Mouse (Mus musculus): ENCODE results near the gene Smco2.
"Not testable (repeated sequence)": the region's sequence is repeated elsewhere in the genome, so short reads cannot be mapped to it uniquely, and the experiment has no call there.

The Smco2 gene

DNA sequence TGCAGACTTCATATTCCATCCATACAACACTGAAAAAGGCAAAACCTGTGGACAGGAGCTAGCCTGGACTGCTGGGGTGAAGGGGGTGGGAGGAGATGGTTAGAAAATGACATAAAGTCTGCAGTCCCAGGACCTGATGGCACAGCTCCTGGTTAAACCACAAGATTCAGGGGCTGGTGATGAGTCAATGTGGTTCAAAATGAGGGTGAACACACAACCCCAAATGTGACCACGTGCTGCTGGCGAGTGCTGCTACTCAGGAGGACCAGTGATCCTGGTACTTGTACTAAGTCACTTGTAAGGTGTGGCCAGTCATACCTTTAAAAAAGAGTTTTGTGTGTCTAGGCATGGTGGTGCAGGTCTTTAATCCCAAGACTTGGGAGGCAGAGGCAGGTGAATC, 13.2 kb downstream of the Smco2 start:
- no peak for DNase-seq

DNA sequence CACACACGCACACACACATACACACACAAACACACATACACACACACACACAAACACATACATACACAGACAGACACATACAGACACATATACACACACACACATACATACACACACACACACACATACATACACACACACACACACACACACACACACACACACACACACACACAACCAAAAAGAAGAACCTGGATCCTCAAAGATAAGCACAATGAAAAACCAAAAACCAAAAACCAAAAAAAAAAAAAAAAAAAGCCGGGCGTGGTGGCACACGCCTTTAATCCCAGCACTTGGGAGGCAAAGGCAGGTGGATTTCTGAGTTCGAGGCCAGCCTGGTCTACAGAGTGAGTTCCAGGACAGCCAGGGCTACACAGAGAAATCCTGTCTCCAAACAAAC, 14.5 kb downstream of the Smco2 start:
- DNase-seq, result not testable (repeated sequence)

DNA sequence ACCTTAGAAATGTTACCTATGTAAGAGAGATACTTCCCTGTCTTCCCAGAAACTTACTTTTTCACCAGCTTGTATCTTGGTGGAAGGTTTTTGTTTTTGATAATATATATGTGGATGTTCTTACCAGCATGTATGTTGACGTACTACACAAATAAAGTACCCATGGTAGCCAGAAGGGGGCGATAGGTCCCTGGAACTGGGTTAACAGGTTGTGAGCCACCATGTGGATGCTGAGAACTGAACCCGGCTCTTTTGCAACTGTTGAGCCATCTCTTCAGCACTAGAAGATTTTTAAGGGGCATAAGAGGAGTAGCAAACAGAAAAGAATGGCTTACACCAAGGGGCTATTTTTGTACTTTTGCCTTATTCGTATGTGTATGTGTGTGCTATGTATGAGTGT, 15.8 kb downstream of the Smco2 start:
- no peak for DNase-seq

DNA sequence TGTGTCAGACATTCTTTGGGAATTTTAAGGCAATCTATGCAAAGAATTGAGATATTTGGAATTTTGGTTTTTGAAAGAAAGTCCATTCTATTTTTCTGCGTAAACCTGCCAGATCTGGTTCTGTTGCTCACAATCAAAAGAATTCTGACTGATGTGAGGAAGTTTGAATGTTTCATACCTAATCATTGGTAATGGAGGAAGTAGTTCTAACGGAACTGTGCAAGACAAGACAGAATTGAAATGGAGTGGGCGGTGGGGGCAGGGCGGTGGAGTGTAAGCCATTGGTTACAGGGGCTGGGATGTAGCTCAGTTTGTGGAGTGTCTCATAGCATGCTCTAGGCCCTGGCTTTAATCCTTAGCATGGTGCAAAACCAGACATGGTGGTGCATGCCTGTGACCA, 22.1 kb downstream of the Smco2 start:
- no peak for DNase-seq

DNA sequence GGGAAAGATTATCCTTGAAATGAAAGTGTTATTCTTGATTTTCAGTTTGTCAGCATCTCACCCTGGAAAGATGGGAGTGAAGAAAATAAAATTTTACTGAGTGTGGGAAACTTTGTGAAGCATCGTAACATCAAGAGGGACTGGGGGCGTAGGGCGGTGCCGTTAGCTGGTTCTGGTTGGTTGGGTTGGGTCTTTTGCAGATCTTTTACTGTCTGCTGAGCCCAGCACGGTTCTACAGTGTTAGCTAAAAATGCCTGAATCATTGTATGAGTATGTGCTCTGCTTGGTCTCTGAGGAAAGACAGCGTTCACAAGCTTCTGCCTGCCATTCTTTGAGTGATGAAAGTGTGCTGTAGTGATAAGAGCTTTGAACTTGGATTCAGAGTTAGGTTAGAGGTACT, 24.5 kb downstream of the Smco2 start:
- no peak for DNase-seq

DNA sequence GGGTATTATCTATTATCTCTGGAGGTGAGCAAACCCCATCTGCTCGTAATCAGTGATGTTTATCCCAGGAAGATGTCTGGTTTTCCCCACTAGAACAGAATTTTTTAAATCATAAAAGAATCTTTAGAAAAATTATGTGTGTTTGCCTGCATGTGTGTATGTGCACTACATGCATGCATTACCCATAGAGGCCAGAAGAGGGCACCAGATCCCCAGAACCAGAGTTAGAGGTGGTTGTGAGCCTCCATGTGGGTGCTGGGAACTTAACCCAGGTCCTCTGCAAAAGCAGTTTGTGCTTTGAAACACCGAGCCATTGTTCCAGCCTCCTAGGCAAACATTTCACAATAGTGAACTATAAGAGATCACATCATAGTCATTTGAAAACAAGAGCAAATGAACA, 26.9 kb downstream of the Smco2 start:
- DNase-seq, result no peak

DNA sequence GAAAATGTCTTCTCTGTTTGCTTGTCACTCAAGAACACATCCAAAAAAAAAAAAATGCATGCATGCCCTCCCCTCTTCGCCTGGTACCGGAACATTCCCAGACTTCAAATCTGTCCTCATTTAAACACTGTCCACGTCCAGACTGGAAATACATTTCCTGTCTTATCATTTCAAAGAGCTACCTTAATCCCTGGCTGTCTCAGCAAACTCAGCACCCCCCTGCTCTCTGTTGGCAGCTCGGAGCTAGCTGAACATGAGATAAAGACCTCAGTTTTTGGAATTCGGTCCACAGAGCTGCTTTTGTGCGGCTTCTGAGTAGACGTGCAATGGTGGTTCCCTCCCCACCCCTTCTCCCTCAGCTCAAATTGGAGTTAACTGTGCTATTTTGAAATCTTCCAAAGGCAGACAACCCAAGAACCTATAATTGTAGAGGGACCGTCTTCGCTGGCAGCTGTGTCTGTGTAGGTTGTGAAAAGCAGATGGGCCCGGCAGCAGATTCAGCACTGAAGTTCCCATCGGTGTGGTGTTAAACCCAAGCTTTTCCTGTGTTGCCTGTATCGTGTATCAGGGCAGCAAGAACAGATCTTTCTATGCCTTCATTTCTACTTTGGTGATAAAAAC, 27.6 kb downstream of the Smco2 start:
- DNase-seq, result no peak

DNA sequence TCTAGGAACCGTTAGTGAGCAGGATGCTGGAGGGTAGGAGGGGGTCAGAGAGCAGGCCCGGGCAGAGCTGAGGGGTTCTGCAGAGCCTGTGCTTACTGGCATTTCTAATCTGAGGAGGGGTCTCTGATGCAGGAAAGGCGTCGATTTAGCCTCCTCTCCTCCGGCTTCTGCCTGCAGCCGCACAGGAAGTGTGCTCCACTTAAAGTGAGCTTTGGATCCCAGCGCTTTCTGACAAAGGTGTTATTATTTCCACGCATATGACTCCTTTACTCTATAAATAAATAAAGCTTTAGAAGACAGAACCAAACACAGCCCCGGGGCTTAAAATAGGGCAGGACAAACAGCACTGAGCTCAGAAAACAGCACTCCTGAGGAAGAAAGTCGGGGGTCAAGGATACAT, 29.0 kb downstream of the Smco2 start:
- no peak for DNase-seq

DNA sequence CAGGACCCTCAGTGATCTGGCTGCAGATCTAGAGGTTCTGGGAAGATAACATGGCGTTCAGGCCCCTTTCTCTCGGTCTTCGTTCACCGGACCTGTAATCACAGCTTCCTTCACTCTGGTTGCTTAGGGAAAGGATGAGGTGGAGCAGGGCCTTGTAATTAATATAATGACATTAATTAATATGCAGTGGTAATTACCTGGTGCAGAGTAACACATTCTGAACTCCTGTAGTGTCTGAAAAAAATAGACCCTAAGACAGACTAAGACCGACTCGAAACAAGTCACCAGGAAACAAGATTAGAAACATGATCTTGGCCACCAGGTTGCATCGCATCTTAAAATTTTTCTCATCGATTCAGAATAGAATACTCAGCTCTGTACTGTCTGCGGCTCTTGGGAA, 30.0 kb downstream of the Smco2 start:
- no peak for DNase-seq

DNA sequence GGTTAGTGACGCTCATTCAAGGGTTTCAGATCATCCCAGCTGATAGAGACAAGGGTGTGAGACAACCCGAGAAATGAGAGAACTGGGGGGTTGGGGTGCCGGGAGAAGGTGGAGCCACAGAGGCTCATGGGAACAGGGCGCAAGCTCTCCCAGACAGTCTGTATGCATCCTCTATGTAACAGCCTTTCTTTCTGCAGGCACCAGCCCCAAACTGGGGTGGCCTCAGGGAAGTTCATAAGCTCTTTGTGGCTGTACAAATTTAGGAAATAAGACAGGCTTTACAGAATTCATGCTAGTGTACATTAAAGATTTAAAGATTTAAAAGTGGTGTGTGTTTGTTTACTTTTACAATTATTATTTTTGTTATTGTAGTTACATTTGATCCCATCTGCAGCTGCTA, 30.4 kb downstream of the Smco2 start:
- no peak for DNase-seq

DNA sequence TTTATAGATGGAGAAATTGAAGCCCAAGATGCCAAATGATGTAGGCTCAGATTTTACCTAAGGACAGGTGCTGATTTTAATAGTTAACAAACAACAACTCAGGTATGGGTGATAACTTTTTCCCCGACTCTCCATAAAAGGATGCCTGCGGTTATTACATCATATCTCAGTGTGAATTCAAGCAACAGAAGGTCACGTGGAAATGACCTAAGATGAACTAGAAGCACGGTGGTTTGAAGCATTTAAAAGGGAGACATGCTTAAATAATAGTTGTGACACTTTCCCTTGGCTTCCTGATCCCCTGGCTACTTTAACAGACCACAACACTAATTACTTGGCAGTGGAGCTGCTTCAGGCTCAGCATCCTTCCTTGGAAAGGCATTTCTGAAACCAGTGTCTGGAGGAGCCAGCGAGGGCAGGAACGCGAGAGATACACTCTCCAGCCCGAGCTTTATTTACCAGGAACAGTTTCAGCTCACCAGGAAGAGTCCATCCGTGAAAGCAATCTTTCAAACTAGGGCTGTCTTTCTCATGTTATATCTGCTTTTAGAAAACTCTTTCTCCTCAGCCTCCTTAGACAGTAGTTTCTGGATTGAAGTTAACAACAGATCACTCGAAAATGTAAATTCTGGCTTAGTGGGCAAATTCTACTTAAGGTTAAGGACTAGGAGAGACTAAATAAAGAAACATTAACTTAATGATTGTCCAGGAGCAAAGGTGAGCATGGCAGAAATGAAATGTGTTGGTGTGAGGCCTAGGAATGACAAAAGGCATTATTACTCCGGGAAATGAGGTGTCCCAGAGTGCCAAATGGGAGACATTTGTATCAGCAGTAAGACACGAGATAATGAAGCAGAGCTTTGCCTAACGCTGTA, 32.2 kb downstream of the Smco2 start:
- no peak for DNase-seq

DNA sequence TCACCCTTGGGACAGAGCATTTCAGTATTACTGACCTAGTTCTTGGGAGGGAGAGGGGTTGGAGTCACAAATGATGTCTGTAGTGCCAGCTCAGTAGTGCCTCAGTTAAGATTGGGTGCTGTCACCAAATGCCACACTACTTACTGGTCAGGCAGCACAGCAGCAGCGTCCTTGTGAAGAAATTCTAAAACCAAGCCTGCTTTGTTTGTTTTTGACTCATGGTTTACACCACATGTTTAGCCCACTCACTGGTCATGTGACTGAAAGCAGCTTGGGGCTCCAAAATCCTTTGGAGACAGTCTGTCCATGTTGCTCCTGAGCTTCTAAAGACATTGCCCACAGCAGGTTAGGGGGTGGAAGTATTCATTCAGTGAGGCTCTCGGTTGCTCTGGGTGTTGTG, 33.5 kb downstream of the Smco2 start:
- no peak for DNase-seq

DNA sequence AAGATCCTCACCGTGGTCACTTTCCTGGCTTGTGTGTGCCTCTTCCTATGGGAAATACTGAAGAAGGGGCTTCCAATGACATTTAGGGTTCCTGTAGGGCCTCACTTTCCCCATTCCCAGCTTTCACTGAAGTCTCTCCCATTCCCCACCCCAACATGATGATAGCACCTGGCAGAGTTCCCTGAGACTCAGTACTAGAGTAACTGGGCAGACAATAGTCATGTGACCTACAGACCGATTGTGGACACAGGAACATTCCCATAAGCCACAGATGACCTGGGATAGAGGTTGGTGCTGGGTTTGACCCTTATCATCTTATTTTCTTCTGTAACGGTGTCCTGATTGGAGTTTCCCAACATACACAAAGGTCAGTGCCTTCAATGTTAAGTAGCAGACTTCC, 34.3 kb downstream of the Smco2 start:
- DNase-seq, result no peak

DNA sequence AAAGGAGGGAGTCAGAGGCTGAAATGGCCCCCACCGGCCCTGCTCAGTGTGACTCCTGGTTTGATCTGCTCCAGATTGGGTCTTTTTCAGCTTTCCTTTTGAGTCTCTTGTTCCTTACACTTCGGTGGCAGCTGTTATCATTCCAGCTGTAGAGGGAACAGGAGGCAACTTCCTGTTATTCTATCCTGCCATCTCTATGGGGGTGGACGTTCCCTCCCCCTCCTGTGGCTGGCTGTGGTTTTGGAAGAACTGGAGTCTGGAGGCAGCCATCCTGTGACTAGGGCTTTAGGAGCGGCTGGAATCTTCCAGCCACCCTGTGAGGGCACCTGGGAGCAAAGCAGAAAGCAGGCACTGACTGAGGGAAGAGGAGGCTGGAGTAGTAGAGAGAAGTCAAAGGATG, 34.9 kb downstream of the Smco2 start:
- peak; percentile 44 for DNase-seq

DNA sequence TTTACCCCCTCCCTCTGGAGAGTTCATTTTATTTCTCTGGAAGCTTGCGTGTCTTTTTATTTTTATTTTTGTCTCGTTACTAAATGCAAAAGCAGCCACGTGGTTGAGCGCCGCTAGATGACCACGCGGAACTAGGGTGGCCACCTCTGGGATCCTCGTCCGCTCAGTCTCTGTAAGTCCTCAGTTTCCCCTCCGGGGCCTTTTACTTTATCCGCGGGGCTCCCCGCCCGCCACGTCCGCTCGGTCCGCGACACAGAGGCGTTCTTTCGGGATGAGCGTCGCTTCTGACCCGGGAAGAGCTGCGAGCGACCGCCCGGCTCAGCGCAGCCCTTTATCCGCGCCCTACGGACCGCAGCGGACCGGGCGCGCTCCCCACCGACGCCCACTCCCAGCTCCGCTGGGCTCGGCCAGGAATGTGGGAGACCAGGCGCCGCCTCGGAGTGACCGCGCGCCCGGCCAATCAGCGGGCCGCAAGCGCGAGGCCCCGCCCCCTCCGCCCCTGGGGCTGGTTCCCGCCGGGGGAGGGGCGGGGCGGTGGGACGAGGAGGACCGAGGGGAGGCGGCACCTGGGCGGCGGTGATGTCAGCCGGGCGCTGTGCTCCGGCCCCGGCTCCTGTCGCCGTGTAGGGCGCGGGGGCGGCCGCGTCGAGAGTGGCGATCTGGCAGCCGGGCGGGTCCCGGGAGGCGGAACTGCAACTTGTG, 38.2 kb downstream of the Smco2 start, which contains the start of gene Ppfibp1:
Gene Ppfibp1 (plus strand): TSS at position 530 of the 702 bp plus-strand sequence.
- peak; percentile 94 for DNase-seq

DNA sequence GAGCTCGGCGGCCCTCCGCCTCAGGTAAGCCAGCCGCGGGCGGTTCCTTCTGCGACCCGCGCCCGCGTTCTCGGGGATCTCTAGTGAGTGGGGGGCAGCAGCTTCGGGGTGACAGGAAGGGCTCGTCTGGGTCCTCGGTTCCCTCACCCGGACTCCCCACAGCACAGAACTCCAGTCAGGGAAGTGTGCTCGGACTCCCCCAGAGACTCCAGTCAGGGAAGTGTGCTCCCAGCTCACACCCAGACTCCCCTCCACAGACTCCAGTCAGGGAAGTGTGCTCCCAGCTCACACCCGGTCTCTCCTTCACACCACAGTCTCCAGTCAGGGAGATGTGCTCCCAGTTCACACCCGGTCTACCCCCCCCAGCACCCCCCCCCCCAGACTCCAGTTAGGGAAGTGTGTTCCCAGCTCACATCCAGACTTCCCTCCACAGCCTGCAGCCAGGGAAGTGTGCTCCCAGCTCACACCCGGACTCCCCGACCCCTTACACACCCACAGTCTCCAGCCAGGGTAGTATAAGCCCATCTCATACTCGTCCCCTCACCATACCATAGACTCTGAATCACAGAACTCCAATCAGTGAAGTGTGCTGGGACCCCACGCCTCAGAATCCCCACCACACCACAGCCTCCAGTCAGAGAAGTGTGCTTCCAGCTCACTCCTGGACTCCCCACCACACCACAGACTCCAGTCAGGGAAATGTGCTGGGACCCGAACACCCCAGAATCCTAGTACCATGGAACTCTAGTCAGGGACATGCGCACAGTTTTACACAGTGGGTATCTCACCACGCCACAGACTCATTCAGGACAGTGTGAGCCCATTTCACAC, 39.0 kb downstream of the Smco2 start:
- no peak for DNase-seq

DNA sequence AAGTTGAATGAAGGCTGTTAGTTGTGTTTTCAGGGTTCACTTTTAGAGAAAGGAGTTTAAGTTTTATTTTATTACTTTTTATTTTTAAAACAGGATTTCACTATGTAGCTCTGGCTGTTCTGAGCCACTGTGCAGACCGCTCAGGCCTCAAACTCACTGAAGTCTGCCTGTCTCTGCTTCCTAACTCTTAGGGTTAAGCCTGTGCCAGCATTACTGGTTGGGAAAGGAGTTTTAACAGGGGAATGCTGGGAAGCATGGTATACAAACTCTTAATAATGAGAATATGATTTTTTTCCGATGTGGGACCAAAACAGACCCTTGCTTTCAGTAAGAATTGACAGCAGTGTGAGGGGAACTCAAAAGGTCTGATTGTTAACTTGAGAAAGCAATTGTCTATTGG, 40.3 kb downstream of the Smco2 start:
- DNase-seq, result no peak

DNA sequence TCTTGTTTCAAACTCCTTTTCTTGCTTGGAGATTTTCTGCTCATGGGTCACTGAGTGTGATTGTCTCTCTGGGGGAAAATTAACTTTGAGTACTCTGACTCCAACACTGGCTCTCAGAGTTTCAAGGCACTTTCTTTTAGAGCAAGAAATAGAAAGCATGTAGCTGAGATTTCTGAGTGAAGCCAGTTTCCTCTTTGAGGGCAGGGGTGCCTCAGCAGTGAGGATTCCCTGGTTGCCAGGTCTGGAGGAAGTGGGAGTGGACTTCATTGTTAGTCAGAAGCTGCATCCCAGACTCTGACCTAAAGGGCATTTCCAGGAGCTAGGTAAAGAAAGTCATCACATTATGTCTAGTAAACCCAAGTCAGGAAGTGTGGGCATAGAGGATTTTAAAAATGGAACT, 40.7 kb downstream of the Smco2 start:
- no peak for DNase-seq

DNA sequence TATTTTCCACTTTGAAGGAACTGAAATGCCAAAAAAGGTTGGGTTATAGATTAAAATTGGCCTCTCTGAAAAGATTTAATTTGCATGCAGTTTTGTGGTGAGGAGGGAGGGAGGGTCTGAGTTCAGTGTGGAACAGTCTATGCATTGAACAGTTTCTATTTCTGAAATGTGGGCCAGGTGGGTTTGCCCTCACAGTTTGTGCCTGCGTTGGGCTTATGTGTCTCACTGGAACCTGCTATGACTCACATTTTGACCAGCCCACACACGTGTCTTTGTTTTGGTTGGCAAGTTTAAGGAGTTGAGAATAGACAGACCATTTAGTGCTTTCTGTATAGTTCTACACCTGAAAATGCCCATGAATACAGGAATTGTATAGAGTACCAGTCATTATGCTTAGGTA, 44.0 kb downstream of the Smco2 start:
- no peak for DNase-seq

DNA sequence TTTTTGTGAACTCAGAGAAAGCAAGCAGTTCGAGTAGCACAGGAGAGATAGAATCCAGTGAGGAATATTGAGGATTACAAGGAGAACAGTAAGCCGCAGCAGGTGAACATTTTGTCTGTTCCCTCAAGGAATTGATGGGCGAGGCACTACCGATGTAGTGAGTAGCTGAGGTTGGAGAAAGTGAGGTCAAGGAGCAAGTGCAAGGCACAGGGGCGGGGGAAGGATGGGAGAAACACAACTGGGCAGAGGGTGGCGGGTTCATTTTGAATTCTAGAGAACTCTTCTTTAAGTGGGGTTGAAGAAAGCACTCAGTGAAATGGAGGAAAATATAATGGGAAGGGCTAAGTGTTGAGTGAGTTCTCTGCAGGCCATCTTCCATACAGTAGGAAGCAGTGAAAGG, 48.8 kb downstream of the Smco2 start:
- no peak for DNase-seq

DNA sequence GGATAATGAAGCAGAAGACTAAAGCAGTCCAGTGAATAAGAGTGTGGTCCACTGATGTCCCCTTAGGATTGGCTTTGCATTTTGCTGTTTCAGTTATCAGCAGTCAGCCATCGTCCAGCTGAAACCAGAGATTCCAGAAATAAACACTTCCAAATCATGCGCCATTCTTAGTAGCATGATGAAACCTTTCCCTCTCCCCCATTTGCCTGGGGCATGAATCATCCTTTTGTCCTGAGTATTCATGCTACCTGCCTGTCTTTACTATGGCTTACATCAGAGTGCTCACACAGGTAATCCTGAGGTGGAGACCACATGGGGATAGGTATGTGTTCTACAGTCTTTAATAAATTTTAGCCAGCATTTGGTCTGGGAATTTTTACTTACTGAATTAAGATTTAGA, 49.7 kb downstream of the Smco2 start:
- no peak for DNase-seq

DNA sequence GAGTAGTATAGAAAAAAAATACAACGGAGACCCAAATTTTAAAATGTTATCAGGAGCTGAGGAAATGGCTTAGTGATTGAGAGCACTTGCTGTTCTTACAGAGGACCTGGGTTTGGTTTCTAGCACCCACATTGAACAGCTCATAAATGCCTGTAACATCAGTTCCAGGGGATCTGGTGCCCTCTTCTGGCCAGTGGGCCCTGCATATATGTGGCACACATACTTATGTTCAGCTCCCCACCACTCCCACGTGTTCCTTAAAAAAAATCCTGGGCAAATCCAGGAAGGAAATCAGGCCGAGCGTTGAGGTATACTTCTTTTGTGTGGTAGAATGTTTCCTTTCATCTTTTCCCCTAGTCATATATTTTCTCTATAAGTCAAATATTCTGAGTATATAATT, 52.0 kb downstream of the Smco2 start:
- DNase-seq, result no peak

DNA sequence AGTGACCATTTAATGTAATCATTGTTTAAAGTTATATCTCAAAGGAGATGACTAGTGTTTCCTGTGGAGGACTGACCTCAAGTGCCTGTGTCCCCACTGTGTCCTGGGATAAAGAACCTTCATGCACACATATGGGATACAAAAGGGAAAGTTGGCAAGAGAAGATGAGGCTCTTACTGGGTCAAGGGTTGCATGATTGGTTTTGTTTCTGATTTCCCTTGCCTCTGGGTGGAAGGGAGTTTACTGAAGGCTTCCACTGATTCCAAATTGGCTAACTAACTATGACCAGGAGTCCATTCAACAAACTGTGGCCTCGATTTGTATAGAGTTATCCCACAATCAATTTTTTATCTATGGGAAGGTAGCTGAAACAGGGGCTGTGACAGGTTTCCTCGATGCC, 53.7 kb downstream of the Smco2 start:
- DNase-seq, result no peak
